19 mouse cellular contexts compared by ENCODE assay signal in genomic region chr17:29156866-29157265, GRCm38 (mm10). TPM values are rescaled to one million over a fixed set of nuclear protein-coding genes. Genes with fewer than 3 reads are reported as not detected.
DNase-seq lines count a peak whose midpoint lies in the region; ATAC-seq and TF ChIP-seq lines count a peak whose summit lies in the region.
"Had no signal": no experiment of that assay in that cellular context is flagged by ENCODE, and none has a peak within 500 bp of the region (broad histone marks: within the 10 kb centered on the region; RNA-seq: fewer than 3 reads in every experiment).

No protein-coding gene starts in this region.

- WGBS in liver, postnatal 0 days (ENCODE audit: insufficient replicate concordance), result 43% methylated on average over 8 of the region's 8 CpGs
- 57% methylated on average over 8 of the region's 8 CpGs for WGBS in liver, embryonic 12.5 days (ENCODE audit: insufficient replicate concordance)
- WGBS in intestine, embryonic 15.5 days, result 71% methylated on average over 8 of the region's 8 CpGs
- 69% methylated on average over 8 of the region's 8 CpGs for WGBS in intestine, postnatal 0 days

- H3K36me3 ChIP-seq in liver, postnatal 0 days (replicated peaks; ENCODE audit: insufficient read depth, low read length), result no peaks in the 10 kb centered on the region
- no peaks in the 10 kb centered on the region for H3K36me3 ChIP-seq in liver, embryonic 12.5 days
- H3K36me3 ChIP-seq in ES-E14 (ENCODE audit: control insufficient read depth, insufficient read depth, low read length, poor library complexity, severe bottlenecking), result peaks cover 6% of the 10 kb centered on the region; the same call in 1 of the 2 replicates
- H3K36me3 ChIP-seq in intestine, embryonic 15.5 days, result no peaks in the 10 kb centered on the region
- no peaks in the 10 kb centered on the region for H3K36me3 ChIP-seq in intestine, postnatal 0 days (ENCODE audit: control insufficient read depth, insufficient read depth)
- H3K36me3 ChIP-seq: hindbrain, embryonic 15.5 days; limb, embryonic 12.5 days had no signal

- no peaks in the 10 kb centered on the region for H3K27me3 ChIP-seq in liver, postnatal 0 days (ENCODE audit: insufficient read depth, low read length)
- H3K27me3 ChIP-seq in liver, embryonic 12.5 days (replicated peaks), result no peaks in the 10 kb centered on the region; the same call in 1 of the 2 replicates
- H3K27me3 ChIP-seq in intestine, embryonic 15.5 days (replicated peaks), result no peaks in the 10 kb centered on the region
- no peaks in the 10 kb centered on the region for H3K27me3 ChIP-seq in intestine, postnatal 0 days (replicated peaks; ENCODE audit: control insufficient read depth, insufficient read depth, low read length)
- H3K27me3 ChIP-seq: hindbrain, embryonic 15.5 days; limb, embryonic 12.5 days had no signal

- 0 out of 2 replicates have a peak, but pooled peaks cover 3% of the 10 kb centered on the region for H3K9me3 ChIP-seq in liver, postnatal 0 days (ENCODE audit: low read length)
- no peaks in the 10 kb centered on the region for H3K9me3 ChIP-seq in liver, embryonic 12.5 days (replicated peaks)
- H3K9me3 ChIP-seq in ES-E14 (ENCODE audit: control insufficient read depth, insufficient read depth, low read depth, low read length), result no peaks in the 10 kb centered on the region
- no peaks in the 10 kb centered on the region for H3K9me3 ChIP-seq in intestine, embryonic 15.5 days
- H3K9me3 ChIP-seq in intestine, postnatal 0 days (ENCODE audit: control insufficient read depth), result no peaks in the 10 kb centered on the region; the same call in 1 of the 2 replicates
- H3K9me3 ChIP-seq: hindbrain, embryonic 15.5 days had no signal

- H3K4me1 ChIP-seq in liver, postnatal 0 days (ENCODE audit: insufficient read depth), result no peaks in the 10 kb centered on the region; the same call in 1 of the 2 replicates
- 0 out of 2 replicates have a peak, but pooled peaks cover 7% of the 10 kb centered on the region for H3K4me1 ChIP-seq in liver, embryonic 12.5 days
- H3K4me1 ChIP-seq in ES-E14 (ENCODE audit: control insufficient read depth in 2 of 2, insufficient read depth in 2 of 2, low read length in 2 of 2, poor library complexity in 1 of 2), result peaks cover 2 to 40% of the 10 kb centered on the region in 2 experiments; a peak in 2 of 4 replicates
- peaks cover 2% of the 10 kb centered on the region; the same call in 1 of the 2 replicates for H3K4me1 ChIP-seq in intestine, embryonic 15.5 days (replicated peaks)
- H3K4me1 ChIP-seq in intestine, postnatal 0 days (replicated peaks; ENCODE audit: control insufficient read depth, insufficient read depth, low read length), result no peaks in the 10 kb centered on the region
- H3K4me1 ChIP-seq: limb, embryonic 12.5 days had no signal

- peak; percentile 77 for DNase-seq in adrenal gland, postnatal 10 days
- DNase-seq in adrenal gland, adult 18-20 months (ENCODE audit: low spot score in 2 of 2), result no peak
- DNase-seq in liver, postnatal 0 days, result peak; percentile 40
- no peak for DNase-seq in ES-E14 (ENCODE audit: low read depth, low spot score)
- DNase-seq: cerebellum, adult 18-20 months; forebrain, postnatal 0 days; gastrocnemius, postnatal 14 days; heart, postnatal 14 days; kidney, adult 9 months; lung, adult 2 months; thymus, postnatal 36 days had no signal

- TF ChIP-seq CTCF in liver, postnatal 0 days (IDR thresholded peaks at IDR 0.05; ENCODE audit: low read depth), result no peak
- TF ChIP-seq CTCF in intestine, postnatal 0 days (IDR thresholded peaks at IDR 0.05; ENCODE audit: low read depth), result no peak

- in situ Hi-C loops in ES-E14 (cut with MboI; ENCODE audit: low sequenced_read_pairs in 2 of 2, unreplicated experiment in 2 of 2), result no loop called here

- H3K9ac ChIP-seq in liver, postnatal 0 days (replicated peaks), result no peak overlapping the region
- H3K9ac ChIP-seq in liver, embryonic 12.5 days, result no peak overlapping the region
- no peak overlapping the region; the same call in 1 of the 2 replicates for H3K9ac ChIP-seq in ES-E14 (ENCODE audit: insufficient read depth, low read depth, low read length, poor library complexity, severe bottlenecking)
- H3K9ac ChIP-seq in intestine, embryonic 15.5 days, result no peak overlapping the region
- no peak overlapping the region for H3K9ac ChIP-seq in intestine, postnatal 0 days (ENCODE audit: low read depth, low read length)
- H3K9ac ChIP-seq: forebrain, postnatal 0 days; hindbrain, embryonic 15.5 days; limb, embryonic 12.5 days had no signal

- no peak for TF ChIP-seq EP300 in liver, postnatal 0 days (IDR thresholded peaks at IDR 0.05; ENCODE audit: low read depth)

- ATAC-seq in liver, postnatal 0 days, result peak; percentile 83
- no peak for ATAC-seq in liver, embryonic 12.5 days
- 0 out of 2 replicates have a peak, but pooled peaks have one; percentile 16 for ATAC-seq in megakaryocyte progenitor cell, adult 5-6 weeks (replicated peaks; ENCODE audit: poor library complexity)
- ATAC-seq in intestine, embryonic 15.5 days, result no peak
- no peak for ATAC-seq in intestine, postnatal 0 days

- H3K4me3 ChIP-seq in liver, postnatal 0 days (ENCODE audit: low read depth, low read length), result no peak overlapping the region
- no peak overlapping the region for H3K4me3 ChIP-seq in liver, embryonic 12.5 days
- H3K4me3 ChIP-seq in ES-E14 (ENCODE audit: insufficient read depth in 1 of 2, low read depth in 1 of 2, low read length in 2 of 2, poor library complexity in 1 of 2, severe bottlenecking in 1 of 2), result no peak overlapping the region
- no peak overlapping the region for H3K4me3 ChIP-seq in intestine, embryonic 15.5 days (replicated peaks)
- no peak overlapping the region for H3K4me3 ChIP-seq in intestine, postnatal 0 days (ENCODE audit: low read depth, low read length)
- H3K4me3 ChIP-seq: heart, embryonic 10.5 days; hindbrain, embryonic 15.5 days; limb, embryonic 12.5 days had no signal

- no peak overlapping the region for H3K4me2 ChIP-seq in liver, postnatal 0 days (ENCODE audit: low read depth, low read length)
- H3K4me2 ChIP-seq in liver, embryonic 12.5 days, result no peak overlapping the region
- H3K4me2 ChIP-seq in intestine, embryonic 15.5 days (replicated peaks), result no peak overlapping the region
- H3K4me2 ChIP-seq in intestine, postnatal 0 days (replicated peaks; ENCODE audit: low read depth), result no peak overlapping the region
- H3K4me2 ChIP-seq: limb, embryonic 12.5 days had no signal

- H3K27ac ChIP-seq in liver, postnatal 0 days (ENCODE audit: low read depth), result no peak overlapping the region
- no peak overlapping the region for H3K27ac ChIP-seq in liver, embryonic 12.5 days
- H3K27ac ChIP-seq in ES-E14 (ENCODE audit: insufficient read depth, low read depth, low read length, poor library complexity, severe bottlenecking), result peak overlapping the region; percentile 37; the same call in 1 of the 2 replicates
- H3K27ac ChIP-seq in intestine, embryonic 15.5 days, result no peak overlapping the region
- no peak overlapping the region for H3K27ac ChIP-seq in intestine, postnatal 0 days (ENCODE audit: low read depth, low read length)
- H3K27ac ChIP-seq: heart, embryonic 10.5 days; limb, embryonic 12.5 days had no signal

TF ChIP-seq in ES-E14, 5 proteins besides CTCF, POLR2A, EP300 and RAD21:
- no peak for TF ChIP-seq ZNF384 (IDR thresholded peaks at IDR 0.05; ENCODE audit: low read depth, low read length)
- TF ChIP-seq CHD2 (IDR thresholded peaks at IDR 0.05; ENCODE audit: low read depth, low read length), result no peak
- no peak for TF ChIP-seq MAFK (IDR thresholded peaks at IDR 0.05; ENCODE audit: insufficient read depth, low read depth, low read length)
- no peak for TF ChIP-seq ZC3H11A (IDR thresholded peaks at IDR 0.05; ENCODE audit: borderline replicate concordance, low read depth, low read length)
- TF ChIP-seq HCFC1 (IDR thresholded peaks at IDR 0.05; ENCODE audit: borderline replicate concordance, insufficient read depth, low read length), result no peak

RNA-seq across cellular contexts. Expression of gene Rab44, which starts 42.9 kb away (rescaled TPM):
- total RNA-seq in adrenal gland, postnatal 10 days (2021), result 1 to 10 TPM in 1 of 2 experiments, under 1 TPM in 1; 0.66 to 1.4 TPM
- total RNA-seq in adrenal gland, adult 18-20 months (2021), result under 1 TPM; 0.20 to 0.54 TPM
- 5.4 and 6.3 TPM in 2 replicates for polyA plus RNA-seq in liver, postnatal 0 days (2015; fragmentation: Nextera tagmentation; extraction: Ambion mirVana)
- 5.0 and 5.4 TPM in 2 replicates for polyA plus RNA-seq in liver, embryonic 12.5 days (2016; fragmentation: Nextera tagmentation; extraction: Ambion mirVana)
- total RNA-seq in ES-E14 (2012; rRNA removed), result 0.31 and 0.85 TPM in 2 replicates
- 188 and 202 TPM in 2 replicates for total RNA-seq in megakaryocyte progenitor cell, adult 5-6 weeks (2015)
- 286 and 295 TPM in 2 replicates for total RNA-seq in megakaryocyte progenitor cell, adult 5-6 weeks (2017)
- 0.53 and 0.61 TPM in 2 replicates for polyA plus RNA-seq in intestine, embryonic 15.5 days (2015; fragmentation: Nextera tagmentation; extraction: Ambion mirVana)
- 0.20 TPM in 2 replicates for polyA plus RNA-seq in intestine, postnatal 0 days (2015; fragmentation: Nextera tagmentation; extraction: Ambion mirVana)
- total RNA-seq: forebrain, postnatal 0 days had no signal
- polyA plus RNA-seq: forebrain, postnatal 0 days; neural tube, embryonic 14.5 days had no signal

Comparison
In these comparisons a context has a peak if more than half of its experiments do, and no peak if none do; other contexts are left out.
1. DNase-seq: peak in adrenal gland, postnatal 10 days (single experiment) and liver, postnatal 0 days (single experiment); none in adrenal gland, adult 18-20 months (0 of 2) and ES-E14 (single experiment).
2. ATAC-seq: peak in liver, postnatal 0 days (single experiment) and megakaryocyte progenitor cell, adult 5-6 weeks (single experiment); none in liver, embryonic 12.5 days (single experiment), intestine, embryonic 15.5 days (single experiment) and intestine, postnatal 0 days (single experiment).
3. RNA of gene Rab44, which starts 42.9 kb away (total RNA-seq): 188 to 295 TPM in megakaryocyte progenitor cell, adult 5-6 weeks; 0.66 to 1.4 TPM in adrenal gland, postnatal 10 days, 0.20 to 0.54 TPM in adrenal gland, adult 18-20 months and 0.31 to 0.85 TPM in ES-E14; every median in the first group is over 10 times any median in the second.